Mouse (Mus musculus) megakaryocyte, embryonic 14.5 days (primary cell): Measurements from ENCODE around the gene Cwc15.

Experiments
- FLI1 ChIP-seq: IDR thresholded peaks from 2 replicates; pipeline ENCODE4 v1.6.1; 2012; ENCODE audit warnings: low read length, inconsistent platforms, mixed read lengths
- GATA1 ChIP-seq: IDR thresholded peaks from 3 replicates; pipeline ENCODE4 v1.6.1; 2012; ENCODE audit warnings: mixed read lengths, low read length, inconsistent platforms, borderline replicate concordance

DNA sequence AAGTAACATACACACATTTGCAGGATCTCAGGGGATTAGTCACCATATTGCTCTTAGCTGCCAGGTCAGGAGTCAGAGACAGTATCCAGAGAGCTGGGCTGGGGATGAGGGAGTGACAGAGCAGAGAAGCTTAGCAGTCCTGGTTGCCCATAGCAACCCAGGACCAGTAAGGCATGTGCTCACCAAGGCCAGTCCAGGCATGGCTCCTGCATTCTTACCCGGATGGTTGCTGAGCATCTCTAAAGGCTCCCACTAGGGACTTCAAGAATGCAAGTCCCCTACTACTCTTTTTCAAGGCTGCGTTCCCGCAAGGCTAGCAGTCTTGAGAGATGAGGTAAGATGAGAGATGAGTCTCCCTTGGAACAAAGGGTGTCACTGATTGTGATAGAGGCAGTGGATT lies 31.9 kb downstream of the Cwc15 start:
- TF ChIP-seq GATA1 (no peak), FLI1 (no peak)
